ENCODE assay signal across 9 mouse cellular contexts in genomic region chr1:178917194-178917902, GRCm38 (mm10).
DNase-seq lines count a peak whose midpoint lies in the region; ATAC-seq and TF ChIP-seq lines count a peak whose summit lies in the region.
"Had no signal": no experiment of that assay in that cellular context is flagged by ENCODE, and none has a peak within 500 bp of the region (broad histone marks: within the 10 kb centered on the region; RNA-seq: fewer than 3 reads in every experiment).

No protein-coding gene starts in this region.

- WGBS in lung, postnatal 0 days: 52% methylated on average over 29 of the region's 31 CpGs
- WGBS in hindbrain, embryonic 12.5 days: 52% methylated on average over 30 of the region's 31 CpGs
- WGBS in midbrain, embryonic 14.5 days: 45% methylated on average over 31 of the region's 31 CpGs

- peak; percentile 40 for ATAC-seq in lung, postnatal 0 days
- peak; percentile 21 for ATAC-seq in hindbrain, embryonic 12.5 days (ENCODE audit: low FRiP score)
- no peak for ATAC-seq in midbrain, embryonic 14.5 days (ENCODE audit: low FRiP score, low TSS enrichment)

- H3K9ac ChIP-seq in lung, postnatal 0 days (replicated peaks; ENCODE audit: low read depth): no peak overlapping the region
- H3K9ac ChIP-seq in hindbrain, embryonic 12.5 days: peak overlapping the region; percentile 4; the same call in 1 of the 2 replicates
- no peak overlapping the region for H3K9ac ChIP-seq in midbrain, embryonic 14.5 days (replicated peaks; ENCODE audit: low read length)

- no peaks in the 10 kb centered on the region for H3K4me1 ChIP-seq in lung, postnatal 0 days (ENCODE audit: insufficient read depth, low read depth, low read length)
- peaks cover 24% of the 10 kb centered on the region for H3K4me1 ChIP-seq in hindbrain, embryonic 12.5 days
- H3K4me1 ChIP-seq in midbrain, embryonic 14.5 days (ENCODE audit: control insufficient read depth, insufficient read depth, low read length): peaks cover 17% of the 10 kb centered on the region
- H3K4me1 ChIP-seq: megakaryocyte, embryonic 14.5 days had no signal

- no peak overlapping the region for H3K4me3 ChIP-seq in lung, postnatal 0 days (ENCODE audit: low read depth, low read length)
- no peak overlapping the region; the same call in 1 of the 2 replicates for H3K4me3 ChIP-seq in hindbrain, embryonic 12.5 days
- no peak overlapping the region for H3K4me3 ChIP-seq in midbrain, embryonic 14.5 days (replicated peaks; ENCODE audit: low read depth, low read length)
- H3K4me3 ChIP-seq: megakaryocyte, embryonic 14.5 days had no signal

- DNase-seq in cerebellum, adult 11 months: peak; percentile 40
- no peak for DNase-seq in cerebellum, adult 9-10 months
- DNase-seq in lung, postnatal 0 days (ENCODE audit: low spot score): peak; percentile 44
- no peak for DNase-seq in lung, postnatal 25 days (ENCODE audit: low spot score)
- DNase-seq in midbrain, embryonic 14.5 days: no peak
- no peak for DNase-seq in layer of hippocampus, adult 18-20 months (ENCODE audit: low spot score in 2 of 2)
- no peak for DNase-seq in urinary bladder, postnatal 4 days (ENCODE audit: low spot score in 2 of 2)

- no peaks in the 10 kb centered on the region for H3K36me3 ChIP-seq in lung, postnatal 0 days (ENCODE audit: insufficient read depth, low read length)
- H3K36me3 ChIP-seq in hindbrain, embryonic 12.5 days: peaks cover 15% of the 10 kb centered on the region; the same call in 1 of the 2 replicates
- H3K36me3 ChIP-seq in midbrain, embryonic 14.5 days (ENCODE audit: control insufficient read depth, insufficient read depth, low read length): peaks cover 14% of the 10 kb centered on the region

- 0 out of 2 replicates have a peak, but pooled peaks cover 7% of the 10 kb centered on the region for H3K27me3 ChIP-seq in lung, postnatal 0 days (replicated peaks; ENCODE audit: insufficient read depth, low read length)
- peaks cover 18% of the 10 kb centered on the region for H3K27me3 ChIP-seq in hindbrain, embryonic 12.5 days
- no peaks in the 10 kb centered on the region for H3K27me3 ChIP-seq in midbrain, embryonic 14.5 days (ENCODE audit: control insufficient read depth, insufficient read depth, low read length)

- H3K4me2 ChIP-seq in lung, postnatal 0 days (replicated peaks; ENCODE audit: low read depth, low read length): no peak overlapping the region; the same call in 1 of the 2 replicates
- H3K4me2 ChIP-seq in hindbrain, embryonic 12.5 days (replicated peaks): peak overlapping the region; percentile 37
- H3K4me2 ChIP-seq in midbrain, embryonic 14.5 days (ENCODE audit: low read length): peak overlapping the region; percentile 33

- H3K9me3 ChIP-seq in lung, postnatal 0 days (ENCODE audit: low read length): no peaks in the 10 kb centered on the region
- no peaks in the 10 kb centered on the region for H3K9me3 ChIP-seq in hindbrain, embryonic 12.5 days (replicated peaks)
- no peaks in the 10 kb centered on the region for H3K9me3 ChIP-seq in midbrain, embryonic 14.5 days (ENCODE audit: control insufficient read depth, low read length)

- H3K27ac ChIP-seq in lung, postnatal 0 days (ENCODE audit: low read length): no peak overlapping the region
- no peak overlapping the region for H3K27ac ChIP-seq in hindbrain, embryonic 12.5 days
- no peak overlapping the region for H3K27ac ChIP-seq in midbrain, embryonic 14.5 days (replicated peaks; ENCODE audit: low read depth, low read length)

- TF ChIP-seq EP300 in lung, postnatal 0 days (IDR thresholded peaks at IDR 0.05): no peak

- TF ChIP-seq CTCF in lung, postnatal 0 days (IDR thresholded peaks at IDR 0.05): peak; percentile 29; the same call in 1 of the 2 replicates

Comparison
In these comparisons a context has a peak if more than half of its experiments do, and no peak if none do; other contexts are left out.
1. DNase-seq: peak in cerebellum, adult 11 months (single experiment) and lung, postnatal 0 days (single experiment); none in cerebellum, adult 9-10 months (single experiment), lung, postnatal 25 days (single experiment), midbrain, embryonic 14.5 days (single experiment), layer of hippocampus, adult 18-20 months (0 of 2) and urinary bladder, postnatal 4 days (0 of 2).